ENCODE assay signal across 8 mouse cellular contexts in genomic region chr9:124281448-124281791, GRCm38 (mm10). TPM values are rescaled to one million over a fixed set of nuclear protein-coding genes. Genes with fewer than 3 reads are reported as not detected.
A peak's percentile ranks its signal among the peaks of the same experiment; 100 is the strongest.
DNase-seq lines count a peak whose midpoint lies in the region; ATAC-seq and TF ChIP-seq lines count a peak whose summit lies in the region.

No protein-coding gene starts in this region.

- H3K4me1 ChIP-seq in forebrain, embryonic 14.5 days (ENCODE audit: control insufficient read depth, insufficient read depth, low read length), result peaks cover 10% of the 10 kb centered on the region
- H3K4me1 ChIP-seq in liver, postnatal 0 days (ENCODE audit: insufficient read depth), result peaks cover 14% of the 10 kb centered on the region

- no peak for TF ChIP-seq CTCF in liver, postnatal 0 days (IDR thresholded peaks at IDR 0.05; ENCODE audit: low read depth)

- peak overlapping the region; percentile 75 for H3K4me3 ChIP-seq in forebrain, embryonic 14.5 days (ENCODE audit: low read depth, low read length)
- peak overlapping the region; percentile 75 for H3K4me3 ChIP-seq in liver, postnatal 0 days (ENCODE audit: low read depth, low read length)

- H3K27ac ChIP-seq in forebrain, embryonic 14.5 days (ENCODE audit: low read depth, low read length), result peak overlapping the region; percentile 74; the same call in 1 of the 2 replicates
- H3K27ac ChIP-seq in liver, postnatal 0 days (ENCODE audit: low read depth), result peak overlapping the region; percentile 82

- DNase-seq in heart, adult 11 months, result peak; percentile 71
- no peak for DNase-seq in heart, postnatal 25 days (ENCODE audit: low spot score)
- peak; percentile 48 for DNase-seq in CD4-positive helper T cell, adult 2 months (ENCODE audit: low read depth, low spot score)
- DNase-seq in forebrain, embryonic 14.5 days (ENCODE audit: low spot score), result no peak
- no peak for DNase-seq in liver, postnatal 0 days
- no peak for DNase-seq in right cerebral cortex, postnatal 25 days
- no peak for DNase-seq in kidney, postnatal 10 days
- no peak for DNase-seq in adrenal gland, adult 2 months

- peak overlapping the region; percentile 81 for H3K9ac ChIP-seq in forebrain, embryonic 14.5 days (ENCODE audit: low read length)
- peak overlapping the region; percentile 76 for H3K9ac ChIP-seq in liver, postnatal 0 days (replicated peaks)

- H3K27me3 ChIP-seq in forebrain, embryonic 14.5 days (replicated peaks; ENCODE audit: control insufficient read depth, insufficient read depth, low read length), result no peaks in the 10 kb centered on the region
- no peaks in the 10 kb centered on the region for H3K27me3 ChIP-seq in liver, postnatal 0 days (ENCODE audit: insufficient read depth, low read length)

- no peak for TF ChIP-seq EP300 in liver, postnatal 0 days (IDR thresholded peaks at IDR 0.05; ENCODE audit: low read depth)

- 22% methylated on average over 1 of the region's 1 CpGs for WGBS in forebrain, embryonic 14.5 days
- WGBS in liver, postnatal 0 days (ENCODE audit: insufficient replicate concordance), result 13% methylated on average over 1 of the region's 1 CpGs

- H3K9me3 ChIP-seq in forebrain, embryonic 14.5 days (replicated peaks; ENCODE audit: control insufficient read depth, low read length), result peaks cover 9% of the 10 kb centered on the region
- no peaks in the 10 kb centered on the region for H3K9me3 ChIP-seq in liver, postnatal 0 days (ENCODE audit: low read length)

- H3K4me2 ChIP-seq in forebrain, embryonic 14.5 days (ENCODE audit: low read length), result peak overlapping the region; percentile 73
- H3K4me2 ChIP-seq in liver, postnatal 0 days (ENCODE audit: low read depth, low read length), result peak overlapping the region; percentile 85

- peak; percentile 10; the same call in 1 of the 2 replicates for ATAC-seq in forebrain, embryonic 14.5 days
- ATAC-seq in liver, postnatal 0 days, result peak; percentile 9; the same call in 1 of the 2 replicates

- intact Hi-C loops in heart, postnatal 25 days (cut with DNase I), result no loop called here

- peaks cover 10% of the 10 kb centered on the region; the same call in 1 of the 2 replicates for H3K36me3 ChIP-seq in forebrain, embryonic 14.5 days (ENCODE audit: control insufficient read depth, insufficient read depth, low read length)
- H3K36me3 ChIP-seq in liver, postnatal 0 days (replicated peaks; ENCODE audit: insufficient read depth, low read length), result no peaks in the 10 kb centered on the region

RNA-seq across cellular contexts. Expression of gene 2010315B03Rik, which starts 31.1 kb away (rescaled TPM):
- total RNA-seq in heart, postnatal 25 days (2021), result 10 to 100 TPM; 10.1 to 11.7 TPM
- polyA plus RNA-seq in forebrain, embryonic 14.5 days (2014; fragmentation: Nextera tagmentation; extraction: Ambion mirVana), result 4.1 and 4.9 TPM in 2 replicates
- polyA plus RNA-seq in liver, postnatal 0 days (2015; fragmentation: Nextera tagmentation; extraction: Ambion mirVana), result 6.8 and 6.9 TPM in 2 replicates
- total RNA-seq in adrenal gland, adult 2 months (2021), result 10 to 100 TPM; 16.2 to 19.9 TPM
- polyA plus RNA-seq in adrenal gland, adult 2 months (2012; rRNA removed), result 0.42 and 0.83 TPM in 2 replicates

Comparison
In these comparisons a context has a peak if more than half of its experiments do, and no peak if none do; other contexts are left out.
1. DNase-seq: peak in heart, adult 11 months (single experiment) and CD4-positive helper T cell, adult 2 months (single experiment); none in heart, postnatal 25 days (single experiment), forebrain, embryonic 14.5 days (single experiment), liver, postnatal 0 days (single experiment), right cerebral cortex, postnatal 25 days (single experiment), kidney, postnatal 10 days (single experiment) and adrenal gland, adult 2 months (single experiment).